Mouse (Mus musculus) midbrain, embryonic 13.5 days (tissue): ENCODE results near the gene Glra2. TPM values are rescaled to one million over a fixed set of nuclear protein-coding genes. Genes with fewer than 3 reads are reported as not detected.
"Not testable (repeated sequence)": the region's sequence is repeated elsewhere in the genome, so short reads cannot be mapped to it uniquely, and the experiment has no call there.

Experiments
- ATAC-seq: fragments of 200-750 bp; cut with Nextera tagmentation; 2 replicates; pipeline ENCODE4 v1.8.0; 2017; ENCODE audit warnings: mild to moderate bottlenecking, moderate TSS enrichment, moderate library complexity
- H3K27ac ChIP-seq: fragments of 300-500 bp; sonication (generic); 2 replicates; pipeline ENCODE4 v1.5.1; 2015; ENCODE audit warnings: inconsistent platforms, mild to moderate bottlenecking, moderate library complexity
- H3K27me3 ChIP-seq: fragments of 300-500 bp; sonication (generic); 2 replicates; pipeline ENCODE4 v1.6.1; 2015; ENCODE audit warnings: mild to moderate bottlenecking, inconsistent platforms
- H3K36me3 ChIP-seq: fragments of 300-500 bp; sonication (generic); 2 replicates; pipeline ENCODE4 v1.6.1; 2015; ENCODE audit warnings: mild to moderate bottlenecking, inconsistent platforms
- H3K4me1 ChIP-seq: fragments of 300-500 bp; sonication (generic); replicated peaks from 2 replicates; pipeline ENCODE4 v1.6.1; 2015; ENCODE audit warnings: inconsistent platforms
- H3K4me2 ChIP-seq: fragments of 300-500 bp; sonication (generic); replicated peaks from 2 replicates; pipeline ENCODE4 v1.6.1; 2015; ENCODE audit warnings: moderate library complexity, mild to moderate bottlenecking, inconsistent platforms
- H3K4me3 ChIP-seq: fragments of 300-500 bp; sonication (generic); replicated peaks from 2 replicates; pipeline ENCODE4 v1.5.1; 2015; ENCODE audit warnings: mild to moderate bottlenecking, inconsistent platforms
- H3K9ac ChIP-seq: fragments of 300-500 bp; sonication (generic); replicated peaks from 2 replicates; pipeline ENCODE4 v1.6.1; 2015; ENCODE audit warnings: mild to moderate bottlenecking, inconsistent platforms
- H3K9me3 ChIP-seq: fragments of 300-500 bp; sonication (generic); 2 replicates; pipeline ENCODE4 v1.6.1; 2016; ENCODE audit warnings: mild to moderate bottlenecking, inconsistent platforms
- WGBS: fragments of 180-500 bp; shearing (Covaris S2); methylation state at CpG from one replicate; pipeline ENCODE4 v1.1.7; 2015; 5-methylcytosine and 5-hydroxymethylcytosine counted together
- polyA plus RNA-seq: library from polyadenylated mRNA; unstranded; fragments of >200 nt; fragmentation: Nextera tagmentation; extraction: Ambion mirVana; gene quantifications from 2 replicates; pipeline ENCODE4 v1.2.1, GENCODE M21; 2015

Glra2 gene
- polyA plus RNA-seq = 17.6 and 22.9 TPM in 2 replicates

GRCm38 (mm10) chrX:165326939-165327698 is at the start of gene Glra2:
Gene Glra2 (minus strand): TSS chrX:165327393.
- Histone ChIP-seq H3K9ac (peak within 1 kb of the TSS; percentile 39), H3K27me3 (no peaks in the 10 kb centered on the region), H3K4me3 (peak within 1 kb of the TSS; percentile 35), H3K36me3 (no peaks in the 10 kb centered on the region), H3K4me2 (peak within 1 kb of the TSS; percentile 56), H3K27ac (peak within 1 kb of the TSS; percentile 35), H3K4me1 (no peaks in the 10 kb centered on the region), H3K9me3 (no peaks in the 10 kb centered on the region)
- WGBS = 16% methylated on average over 12 of the region's 12 CpGs
- ATAC-seq = peak; percentile 80

- 72% methylated on average over 1 of the region's 1 CpGs for WGBS
- H3K9ac ChIP-seq = no peak overlapping the region
- no peaks in the 10 kb centered on the region for H3K36me3 ChIP-seq
- no peaks in the 10 kb centered on the region for H3K9me3 ChIP-seq
- no peak overlapping the region for H3K4me3 ChIP-seq
- H3K4me1 ChIP-seq = no peaks in the 10 kb centered on the region
- no peaks in the 10 kb centered on the region for H3K27me3 ChIP-seq
- no peak overlapping the region for H3K27ac ChIP-seq
- ATAC-seq = 0 out of 2 replicates have a peak, but pooled peaks have one; percentile 37
- H3K4me2 ChIP-seq = no peak overlapping the region
Observed at GRCm38 (mm10) chrX:165362798-165363197, 35.6 kb upstream of the Glra2 start.

GRCm38 (mm10) chrX:165344611-165345010 is 17.4 kb upstream of the Glra2 start:
- no peak for ATAC-seq
- Histone ChIP-seq H3K4me2 (no peak overlapping the region), H3K9ac (no peak overlapping the region), H3K9me3 (no peaks in the 10 kb centered on the region), H3K4me3 (no peak overlapping the region), H3K4me1 (no peaks in the 10 kb centered on the region), H3K27ac (no peak overlapping the region), H3K27me3 (no peaks in the 10 kb centered on the region), H3K36me3 (no peaks in the 10 kb centered on the region)
- WGBS = 86% methylated on average over 5 of the region's 5 CpGs

- WGBS = 26% methylated on average over 9 of the region's 9 CpGs
- Histone ChIP-seq H3K36me3 (no peaks in the 10 kb centered on the region), H3K4me3 (peak overlapping the region; percentile 35), H3K4me2 (peak overlapping the region; percentile 56), H3K27me3 (no peaks in the 10 kb centered on the region), H3K9me3 (no peaks in the 10 kb centered on the region), H3K9ac (peak overlapping the region; percentile 39), H3K4me1 (no peaks in the 10 kb centered on the region), H3K27ac (no peak overlapping the region)
- ATAC-seq = 0 out of 2 replicates have a peak, but pooled peaks have one; percentile 40
Observed at GRCm38 (mm10) chrX:165327699-165328333, 623 bp upstream of the Glra2 start.

- H3K4me3 ChIP-seq = no peak overlapping the region
- H3K4me1 ChIP-seq = no peaks in the 10 kb centered on the region
- no peaks in the 10 kb centered on the region for H3K27me3 ChIP-seq
- no peak for ATAC-seq
- H3K27ac ChIP-seq = no peak overlapping the region
- H3K9ac ChIP-seq = no peak overlapping the region
- no peaks in the 10 kb centered on the region for H3K36me3 ChIP-seq
- WGBS = 49% methylated on average over 1 of the region's 1 CpGs
- no peak overlapping the region for H3K4me2 ChIP-seq
- H3K9me3 ChIP-seq = no peaks in the 10 kb centered on the region
Observed at GRCm38 (mm10) chrX:165193550-165193949, 133.6 kb downstream of the Glra2 start.

GRCm38 (mm10) chrX:165191170-165191569 is 136.0 kb downstream of the Glra2 start:
- H3K27ac ChIP-seq = no peak overlapping the region
- 59% methylated on average over 1 of the region's 1 CpGs for WGBS
- ATAC-seq = no peak
- no peaks in the 10 kb centered on the region for H3K9me3 ChIP-seq
- no peak overlapping the region for H3K9ac ChIP-seq
- H3K4me3 ChIP-seq = no peak overlapping the region
- H3K27me3 ChIP-seq = no peaks in the 10 kb centered on the region
- no peaks in the 10 kb centered on the region for H3K4me1 ChIP-seq
- no peaks in the 10 kb centered on the region for H3K36me3 ChIP-seq
- H3K4me2 ChIP-seq = no peak overlapping the region

GRCm38 (mm10) chrX:165182948-165183347 is 144.2 kb downstream of the Glra2 start:
- not testable (repeated sequence) for H3K9ac ChIP-seq, ATAC-seq, H3K36me3 ChIP-seq, H3K27me3 ChIP-seq, H3K4me3 ChIP-seq, H3K4me2 ChIP-seq, H3K9me3 ChIP-seq, H3K4me1 ChIP-seq, H3K27ac ChIP-seq
- 85% methylated on average over 2 of the region's 2 CpGs for WGBS

- 83% methylated on average over 1 of the region's 1 CpGs for WGBS
- no peak overlapping the region for H3K9ac ChIP-seq
- H3K4me3 ChIP-seq = no peak overlapping the region
- H3K27ac ChIP-seq = no peak overlapping the region
- no peak overlapping the region for H3K4me2 ChIP-seq
- no peaks in the 10 kb centered on the region for H3K4me1 ChIP-seq
- no peaks in the 10 kb centered on the region for H3K27me3 ChIP-seq
- ATAC-seq = no peak
- H3K9me3 ChIP-seq = no peaks in the 10 kb centered on the region
- H3K36me3 ChIP-seq = no peaks in the 10 kb centered on the region
Observed at GRCm38 (mm10) chrX:165156549-165156948, 170.6 kb downstream of the Glra2 start.

- no peaks in the 10 kb centered on the region for H3K27me3 ChIP-seq
- 90% methylated on average over 1 of the region's 1 CpGs for WGBS
- H3K4me2 ChIP-seq = no peak overlapping the region
- no peaks in the 10 kb centered on the region for H3K36me3 ChIP-seq
- no peak for ATAC-seq
- H3K4me3 ChIP-seq = no peak overlapping the region
- no peak overlapping the region for H3K9ac ChIP-seq
- H3K27ac ChIP-seq = no peak overlapping the region
- no peaks in the 10 kb centered on the region for H3K4me1 ChIP-seq
- H3K9me3 ChIP-seq = no peaks in the 10 kb centered on the region
Observed at GRCm38 (mm10) chrX:165104171-165104570, 223.0 kb downstream of the Glra2 start.
